Mouse (Mus musculus) cerebellum, postnatal 25 days (tissue): ENCODE measurements at regions not wholly inside any gene's neighbourhood (a gene's known extent, or its start where the extent isn't known, plus 50 kb on each side); places are given as distances from the start of the nearest gene placed in this dataset.

Experiments used
- DNase-seq, 2 experiments: peaks; one replicate each; pipeline ENCODE4 v3.0.0; 2021; ENCODE audit warnings: mixed read lengths in 2 of 2

DNA sequence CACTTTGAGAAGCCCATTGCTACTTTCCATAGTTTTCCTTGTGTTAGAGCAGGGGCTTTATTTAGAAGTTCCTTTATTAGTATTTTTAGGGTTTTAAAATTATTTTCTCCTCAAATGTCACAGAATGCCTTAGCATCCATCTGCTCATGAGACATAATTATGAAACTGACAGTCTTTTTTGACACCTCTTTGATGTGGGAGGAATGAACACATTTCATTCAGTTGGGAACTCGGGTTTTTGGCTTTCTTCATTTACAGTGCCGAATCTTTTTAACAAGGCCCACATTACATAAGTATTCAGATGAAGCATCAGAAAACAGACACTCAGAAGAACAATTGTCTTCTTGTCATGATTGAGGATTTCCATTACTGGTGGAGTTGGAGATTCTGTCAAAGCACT, 843.6 kb downstream of the Lrrtm4 start:
- no peak for DNase-seq

DNA sequence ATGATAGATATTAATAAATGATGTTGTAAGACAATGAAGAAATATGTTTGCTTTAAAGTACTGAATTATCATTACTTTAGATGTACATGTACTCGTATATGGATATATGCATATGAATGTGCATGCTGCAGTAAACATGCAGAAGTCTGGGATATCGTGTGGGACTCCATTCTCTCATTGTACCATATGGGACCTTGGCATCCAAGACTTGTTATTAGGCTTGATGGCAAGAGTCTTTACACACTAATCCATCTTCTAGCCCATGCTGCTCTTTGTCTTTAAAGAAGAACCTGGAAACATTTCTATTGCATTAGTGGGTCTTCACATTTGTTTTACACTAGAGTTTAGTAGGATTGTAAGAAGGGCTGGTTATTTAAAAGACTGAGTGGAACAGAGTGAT, 844.1 kb downstream of the Lrrtm4 start:
- DNase-seq: no peak

DNA sequence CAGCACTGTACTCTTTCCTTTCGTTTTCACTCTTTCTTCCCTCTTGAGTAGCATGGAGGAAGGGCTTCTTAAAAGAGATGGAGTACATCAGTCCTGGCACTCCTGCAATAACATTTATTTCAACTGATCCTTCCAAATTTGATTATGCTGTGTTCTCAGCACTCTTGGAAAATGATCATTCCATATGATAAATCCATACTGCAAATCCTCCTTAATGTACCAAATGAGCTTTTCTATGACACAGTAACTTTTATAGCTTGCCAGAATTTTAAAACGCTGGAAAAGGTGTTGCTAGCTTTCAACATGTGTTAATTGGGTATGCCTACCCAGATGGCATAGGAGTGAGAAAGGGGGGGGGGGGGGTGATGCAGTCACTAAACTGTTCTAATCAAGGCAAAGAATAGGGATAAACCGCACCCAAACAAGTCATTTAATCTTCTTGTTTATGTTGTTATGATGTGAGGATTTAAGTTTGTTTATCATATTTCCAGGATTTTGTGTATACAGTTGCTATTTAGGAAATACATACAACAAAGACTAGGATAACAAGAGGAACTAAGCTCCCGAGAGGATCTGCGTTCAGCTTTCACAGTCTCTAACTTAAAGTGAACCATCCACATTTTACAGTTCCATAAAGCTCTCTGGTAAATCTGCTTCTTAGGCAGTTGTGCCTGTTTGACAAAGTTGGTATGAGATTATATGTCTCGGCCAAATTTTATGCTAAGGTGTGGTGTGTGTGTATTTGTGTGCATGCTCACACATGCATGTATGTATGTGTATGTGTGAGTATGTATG, 847.3 kb downstream of the Lrrtm4 start:
- no peak for DNase-seq

DNA sequence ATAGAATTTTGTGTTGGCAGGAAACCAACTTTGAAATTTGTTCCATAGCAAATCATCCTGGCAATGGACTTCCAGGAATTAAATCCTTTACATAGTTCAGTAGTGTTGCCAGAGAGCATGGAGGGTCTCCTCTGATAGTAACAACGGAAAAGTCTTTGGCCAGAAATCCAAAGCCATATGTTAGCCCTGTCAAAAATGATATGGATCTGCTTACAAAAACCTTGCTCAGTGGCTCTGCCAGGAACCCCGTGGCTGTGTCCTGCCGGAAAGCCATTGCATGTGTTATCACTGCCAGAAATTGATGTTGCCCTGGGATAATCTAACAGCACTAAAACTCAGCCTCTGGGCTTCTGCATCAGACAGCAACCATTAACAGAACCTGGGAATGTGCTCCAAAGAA, 866.7 kb downstream of the Lrrtm4 start:
- peak; percentile 77 to 83 for DNase-seq

DNA sequence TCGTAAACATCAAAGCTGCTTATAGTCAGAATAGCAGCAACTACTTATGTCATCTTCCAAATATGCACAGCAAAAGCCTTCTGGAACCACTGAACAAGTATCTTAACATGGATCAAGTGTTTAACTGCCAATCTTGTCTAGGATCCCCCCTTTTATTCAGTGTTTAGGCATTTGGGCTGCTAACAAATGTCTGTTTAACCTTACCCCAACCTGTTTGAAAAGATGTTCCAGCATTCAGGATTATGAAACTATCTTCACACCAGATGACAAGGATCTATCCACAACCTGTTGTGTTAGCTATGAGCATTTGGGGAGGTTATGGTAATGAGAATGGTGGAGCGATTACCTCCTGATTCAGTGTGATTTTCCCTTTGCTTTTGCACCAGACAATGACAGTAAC, 886.5 kb downstream of the Lrrtm4 start:
- DNase-seq: no peak

DNA sequence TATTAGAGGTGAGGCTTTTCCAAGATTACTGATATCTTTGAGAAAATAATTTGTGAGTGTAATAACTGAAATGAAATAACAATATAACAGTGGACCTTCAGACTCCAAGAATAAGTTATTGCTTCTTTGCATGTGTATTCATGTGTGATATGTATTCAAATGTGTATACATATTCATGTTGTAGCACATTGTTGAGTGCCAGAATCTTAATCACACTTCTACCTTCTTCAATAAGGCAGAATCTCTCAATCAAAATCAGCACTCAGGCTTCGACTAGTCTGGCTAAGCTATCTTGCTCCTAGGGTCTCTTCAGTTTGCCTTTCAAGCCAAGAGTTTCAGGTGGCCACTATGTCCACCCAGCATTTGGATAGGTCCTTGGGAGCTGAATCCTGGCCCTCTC, 911.1 kb downstream of the Lrrtm4 start:
- DNase-seq: no peak

DNA sequence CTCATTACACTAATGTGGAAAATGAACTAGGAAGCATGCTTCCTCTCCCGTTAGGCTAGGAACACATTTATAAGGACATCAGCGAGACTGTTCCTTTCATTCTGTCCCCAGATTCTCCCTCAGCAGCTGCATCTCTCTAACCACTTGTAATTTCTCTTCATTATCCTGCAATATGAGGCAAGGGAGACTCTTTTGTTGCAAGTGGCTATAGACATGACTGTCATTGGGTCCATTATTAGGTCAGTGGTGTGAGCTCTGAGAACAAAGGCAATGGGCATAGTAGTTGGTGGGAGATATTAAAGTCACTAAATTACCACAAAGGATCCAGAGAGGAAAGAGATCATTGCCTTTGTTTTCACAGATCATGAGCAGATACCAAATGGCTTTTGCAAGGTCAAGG, 948.3 kb upstream of the Gcfc2 start:
- no peak for DNase-seq

DNA sequence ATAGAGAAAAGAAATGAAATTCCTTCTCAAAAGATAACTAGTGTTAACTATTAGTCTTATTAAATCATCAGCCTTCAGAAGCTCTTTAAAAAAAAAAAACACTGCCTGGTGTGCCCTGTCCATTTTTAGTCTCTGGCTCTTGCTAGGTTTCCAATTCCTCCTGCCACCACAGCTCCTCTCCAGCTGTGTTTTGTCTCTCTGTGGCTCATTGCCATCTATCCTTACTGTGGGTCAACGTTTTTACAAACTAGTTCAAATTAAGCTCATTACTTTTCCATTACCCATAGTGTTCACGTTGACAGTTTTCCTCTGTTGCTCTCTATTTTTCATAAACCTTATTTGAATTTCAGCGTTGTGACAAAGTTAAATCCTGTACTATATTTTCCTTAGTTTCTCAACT, 930.0 kb upstream of the Gcfc2 start:
- DNase-seq: no peak

DNA sequence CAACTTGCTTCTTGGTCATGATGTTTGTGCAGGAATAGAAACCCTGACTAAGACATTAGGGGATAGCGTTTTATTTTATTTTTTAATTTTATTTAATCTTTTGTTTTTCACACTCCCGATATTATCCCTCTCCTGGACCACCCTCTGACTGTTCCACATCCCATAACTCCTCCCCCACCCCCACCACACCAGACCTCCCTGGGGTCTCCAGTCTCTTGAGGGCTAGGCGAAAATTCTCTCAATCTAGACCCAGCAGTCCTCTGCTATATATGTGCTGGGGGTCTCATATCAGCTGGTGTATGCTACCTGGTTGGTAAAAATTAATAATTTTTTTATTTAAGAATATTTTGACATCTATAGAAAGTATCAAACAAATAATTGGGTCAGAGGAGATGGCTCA, 898.9 kb upstream of the Gcfc2 start:
- no peak for DNase-seq
